Mouse (Mus musculus) E14TG2a.4 (cell line): ENCODE measurements around the gene Depdc5.

Experiments used
- CTCF ChIP-seq: conservative IDR thresholded peaks from 2 replicates; pipeline ENCODE4 v1.5.1; 2014; ENCODE audit warnings: low read length
- NANOG ChIP-seq: IDR thresholded peaks from 2 replicates; pipeline ENCODE4 v1.6.1; 2014; ENCODE audit warnings: borderline replicate concordance, low read length, mixed read lengths

GRCm38 (mm10) chr5:32991152-32991551 is 127.7 kb downstream of the Depdc5 start:
- TF ChIP-seq CTCF: no peak
- TF ChIP-seq NANOG: no peak
